Mouse (Mus musculus): ENCODE measurements at regions not wholly inside any gene's neighbourhood (a gene's known extent, or its start where the extent isn't known, plus 50 kb on each side); places are given as distances from the start of the nearest gene placed in this dataset.

DNA sequence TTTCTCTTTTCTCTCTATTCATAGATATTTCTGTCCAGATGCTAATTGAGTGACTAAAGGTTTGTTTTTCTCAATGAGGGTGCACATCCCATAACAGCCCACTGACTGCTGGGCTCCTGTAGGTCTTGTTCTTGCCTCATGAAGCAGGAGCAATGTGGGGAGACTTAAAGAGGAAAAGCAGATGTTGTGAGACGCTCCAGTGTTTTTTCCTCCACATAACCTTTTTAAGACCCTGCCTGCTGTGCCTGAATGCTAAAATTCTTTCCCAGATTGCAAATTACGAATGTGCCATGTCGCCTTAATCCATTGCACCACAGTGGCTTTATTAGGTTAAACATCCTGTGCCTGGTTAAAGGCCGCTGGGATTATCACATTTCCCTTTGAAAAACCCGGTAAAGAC is 165.5 kb upstream of the Zfhx3 start:
- Histone ChIP-seq H3K79me2 (ENCODE audit: control insufficient read depth, insufficient read depth, low read length) (no peaks in the 10 kb centered on the region), H3K27ac (replicated peaks; ENCODE audit: insufficient read depth, low read depth, low read length) (no peak overlapping the region), H3K4me3 (ENCODE audit: insufficient read depth, low read depth, low read length) (no peak overlapping the region), H3K9ac (ENCODE audit: low read depth, low read length) (no peak overlapping the region), H3K4me1 (ENCODE audit: control insufficient read depth, insufficient read depth, low read length) (no peaks in the 10 kb centered on the region), H3K36me3 (ENCODE audit: control insufficient read depth, insufficient read depth, low read length) (no peaks in the 10 kb centered on the region), H3K27me3 (ENCODE audit: control insufficient read depth, insufficient read depth, low read length) (no peaks in the 10 kb centered on the region)
- 37% methylated on average over 5 of the region's 5 CpGs for WGBS
- no peak for TF ChIP-seq CTCF (IDR thresholded peaks at IDR 0.05; ENCODE audit: low read depth, low read length)
- TF ChIP-seq POLR2A (IDR thresholded peaks at IDR 0.05; ENCODE audit: extremely low read depth, insufficient read depth, low read length) = no peak
- no peak for DNase-seq (ENCODE audit: extremely low read depth, low read depth, low spot score)

DNA sequence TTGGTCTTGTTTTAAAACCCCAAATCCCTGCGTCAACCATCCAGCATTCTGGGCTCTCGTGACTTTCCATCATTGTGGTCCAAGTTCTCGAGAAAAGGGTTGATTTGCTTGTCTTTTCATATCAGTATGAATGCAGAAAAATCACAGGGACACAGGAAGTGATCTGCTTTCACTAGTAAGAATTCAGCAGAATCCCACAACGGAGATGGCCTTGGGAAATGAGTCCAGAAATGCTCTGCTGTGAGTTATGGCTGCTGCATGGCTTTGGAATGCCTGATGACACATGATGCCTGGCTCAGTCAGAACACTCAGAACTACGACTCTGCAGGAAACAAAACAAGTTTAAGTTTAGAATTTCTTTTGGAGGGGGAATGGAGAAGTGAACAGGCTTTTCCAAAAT is 156.7 kb upstream of the Zfhx3 start:
- no peaks in the 10 kb centered on the region for H3K36me3 ChIP-seq (ENCODE audit: control insufficient read depth, insufficient read depth, low read length)
- WGBS = 79% methylated on average over 5 of the region's 5 CpGs
- TF ChIP-seq POLR2A (IDR thresholded peaks at IDR 0.05; ENCODE audit: extremely low read depth, insufficient read depth, low read length) = no peak
- no peak for TF ChIP-seq CTCF (IDR thresholded peaks at IDR 0.05; ENCODE audit: low read depth, low read length)
- no peak overlapping the region for H3K27ac ChIP-seq (replicated peaks; ENCODE audit: insufficient read depth, low read depth, low read length)
- H3K27me3 ChIP-seq (ENCODE audit: control insufficient read depth, insufficient read depth, low read length) = no peaks in the 10 kb centered on the region
- H3K9ac ChIP-seq (ENCODE audit: low read depth, low read length) = no peak overlapping the region
- H3K79me2 ChIP-seq (ENCODE audit: control insufficient read depth, insufficient read depth, low read length) = no peaks in the 10 kb centered on the region
- DNase-seq (ENCODE audit: extremely low read depth, low read depth, low spot score) = no peak
- no peak overlapping the region for H3K4me3 ChIP-seq (ENCODE audit: insufficient read depth, low read depth, low read length)
- no peaks in the 10 kb centered on the region for H3K4me1 ChIP-seq (ENCODE audit: control insufficient read depth, insufficient read depth, low read length)

DNA sequence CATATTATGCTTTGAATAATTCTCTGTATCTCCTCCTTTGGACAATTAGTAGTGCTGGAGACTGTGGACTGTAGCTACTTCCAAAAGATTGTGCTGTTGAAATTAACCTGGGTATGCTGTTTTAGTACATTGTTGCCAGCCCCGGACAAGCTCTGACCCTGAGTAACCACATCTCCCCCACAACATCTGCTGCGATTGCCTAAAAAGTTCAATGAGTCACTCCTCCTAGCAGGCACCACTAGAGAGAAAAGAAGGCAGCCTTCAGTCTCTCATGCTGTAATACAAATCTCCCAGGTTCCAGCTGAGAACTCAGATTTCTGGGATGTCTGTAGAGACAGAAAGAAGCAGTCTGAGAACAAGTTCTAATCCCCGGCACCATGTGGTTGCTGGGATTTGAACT is 150.2 kb upstream of the Zfhx3 start:
- DNase-seq (ENCODE audit: extremely low read depth, low read depth, low spot score) = no peak
- no peaks in the 10 kb centered on the region for H3K4me1 ChIP-seq (ENCODE audit: control insufficient read depth, insufficient read depth, low read length)
- H3K79me2 ChIP-seq (ENCODE audit: control insufficient read depth, insufficient read depth, low read length) = no peaks in the 10 kb centered on the region
- H3K36me3 ChIP-seq (ENCODE audit: control insufficient read depth, insufficient read depth, low read length) = no peaks in the 10 kb centered on the region
- TF ChIP-seq POLR2A (IDR thresholded peaks at IDR 0.05; ENCODE audit: extremely low read depth, insufficient read depth, low read length) (no peak), CTCF (IDR thresholded peaks at IDR 0.05; ENCODE audit: low read depth, low read length) (no peak)
- H3K27me3 ChIP-seq (ENCODE audit: control insufficient read depth, insufficient read depth, low read length) = no peaks in the 10 kb centered on the region
- H3K9ac ChIP-seq (ENCODE audit: low read depth, low read length) = no peak overlapping the region
- H3K27ac ChIP-seq (replicated peaks; ENCODE audit: insufficient read depth, low read depth, low read length) = no peak overlapping the region
- WGBS = 85% methylated on average over 3 of the region's 3 CpGs
- H3K4me3 ChIP-seq (ENCODE audit: insufficient read depth, low read depth, low read length) = no peak overlapping the region

DNA sequence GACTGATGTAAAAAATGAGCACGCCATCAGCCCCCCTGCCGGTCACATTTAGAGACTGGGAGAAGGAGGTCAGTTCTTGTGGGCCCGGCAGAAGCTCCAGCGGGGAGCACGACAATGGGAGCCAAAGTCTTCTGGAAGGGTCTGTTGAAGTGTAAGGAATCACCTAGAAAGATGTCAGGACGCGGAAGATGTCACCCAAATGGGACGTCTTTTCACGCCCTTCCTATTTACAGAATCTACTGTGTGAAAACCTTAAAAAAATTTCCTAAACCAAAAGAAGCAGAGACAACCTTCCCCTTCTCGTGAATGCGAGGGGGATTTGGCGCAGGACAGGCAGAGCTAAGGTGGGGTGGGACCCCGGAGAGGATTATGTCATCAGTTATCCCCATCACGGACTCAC is 127.5 kb upstream of the Zfhx3 start:
- Histone ChIP-seq H3K4me1 (ENCODE audit: control insufficient read depth, insufficient read depth, low read length) (no peaks in the 10 kb centered on the region), H3K9ac (ENCODE audit: low read depth, low read length) (no peak overlapping the region), H3K36me3 (ENCODE audit: control insufficient read depth, insufficient read depth, low read length) (no peaks in the 10 kb centered on the region), H3K4me3 (ENCODE audit: insufficient read depth, low read depth, low read length) (no peak overlapping the region), H3K27me3 (ENCODE audit: control insufficient read depth, insufficient read depth, low read length) (no peaks in the 10 kb centered on the region), H3K27ac (replicated peaks; ENCODE audit: insufficient read depth, low read depth, low read length) (no peak overlapping the region), H3K79me2 (ENCODE audit: control insufficient read depth, insufficient read depth, low read length) (no peaks in the 10 kb centered on the region)
- 77% methylated on average over 14 of the region's 14 CpGs for WGBS
- no peak for DNase-seq (ENCODE audit: extremely low read depth, low read depth, low spot score)
- no peak for TF ChIP-seq CTCF (IDR thresholded peaks at IDR 0.05; ENCODE audit: low read depth, low read length)
- TF ChIP-seq POLR2A (IDR thresholded peaks at IDR 0.05; ENCODE audit: extremely low read depth, insufficient read depth, low read length) = no peak

DNA sequence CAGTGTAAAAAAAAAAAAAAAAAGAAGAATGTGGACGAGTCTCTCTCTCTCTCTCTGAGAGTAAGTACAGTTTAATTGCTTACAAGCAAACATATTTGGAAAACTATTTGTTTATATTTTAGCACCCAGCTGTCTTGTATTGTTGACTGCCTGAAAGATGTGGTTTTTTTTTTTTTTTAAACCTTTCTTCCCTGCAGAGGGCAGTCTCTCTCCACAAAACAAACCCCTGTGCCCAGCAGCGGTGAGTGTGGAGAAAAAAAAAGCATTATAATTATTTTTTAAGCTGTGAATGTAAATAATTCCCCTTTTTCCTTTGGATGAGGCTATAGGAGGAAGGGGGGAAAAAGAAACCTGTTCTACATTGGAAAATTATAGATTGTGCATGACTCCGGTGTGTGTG is 126.7 kb upstream of the Zfhx3 start:
- H3K27ac ChIP-seq (replicated peaks; ENCODE audit: insufficient read depth, low read depth, low read length) = no peak overlapping the region
- H3K36me3 ChIP-seq (ENCODE audit: control insufficient read depth, insufficient read depth, low read length) = no peaks in the 10 kb centered on the region
- H3K79me2 ChIP-seq (ENCODE audit: control insufficient read depth, insufficient read depth, low read length) = no peaks in the 10 kb centered on the region
- no peaks in the 10 kb centered on the region for H3K27me3 ChIP-seq (ENCODE audit: control insufficient read depth, insufficient read depth, low read length)
- no peaks in the 10 kb centered on the region for H3K4me1 ChIP-seq (ENCODE audit: control insufficient read depth, insufficient read depth, low read length)
- no peak overlapping the region for H3K4me3 ChIP-seq (ENCODE audit: insufficient read depth, low read depth, low read length)
- 32% methylated on average over 3 of the region's 3 CpGs for WGBS
- DNase-seq (ENCODE audit: extremely low read depth, low read depth, low spot score) = no peak
- no peak overlapping the region for H3K9ac ChIP-seq (ENCODE audit: low read depth, low read length)
- TF ChIP-seq CTCF (IDR thresholded peaks at IDR 0.05; ENCODE audit: low read depth, low read length) (no peak), POLR2A (IDR thresholded peaks at IDR 0.05; ENCODE audit: extremely low read depth, insufficient read depth, low read length) (no peak)

DNA sequence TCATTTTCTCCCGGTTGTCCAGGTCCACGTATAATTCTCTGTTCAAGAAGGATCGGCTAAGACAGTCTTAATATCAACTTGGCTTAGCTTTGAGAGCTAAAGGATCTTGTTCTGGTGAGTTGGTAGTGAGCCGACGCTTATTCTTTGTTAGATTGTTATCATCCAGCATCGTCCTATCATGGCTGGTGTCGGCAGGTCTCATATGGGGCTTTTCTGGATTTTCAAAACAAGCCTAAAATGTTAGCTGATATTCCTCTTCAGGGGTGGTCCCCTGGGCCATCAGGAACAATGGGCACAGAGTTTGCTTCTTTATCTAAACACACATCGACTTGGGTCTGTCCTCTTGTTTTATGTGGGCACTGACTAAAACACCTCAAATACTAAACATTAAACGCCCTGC is 124.6 kb upstream of the Zfhx3 start:
- Histone ChIP-seq H3K4me1 (ENCODE audit: control insufficient read depth, insufficient read depth, low read length) (no peaks in the 10 kb centered on the region), H3K4me3 (ENCODE audit: insufficient read depth, low read depth, low read length) (no peak overlapping the region), H3K79me2 (ENCODE audit: control insufficient read depth, insufficient read depth, low read length) (no peaks in the 10 kb centered on the region), H3K27ac (replicated peaks; ENCODE audit: insufficient read depth, low read depth, low read length) (no peak overlapping the region), H3K9ac (ENCODE audit: low read depth, low read length) (no peak overlapping the region), H3K36me3 (ENCODE audit: control insufficient read depth, insufficient read depth, low read length) (no peaks in the 10 kb centered on the region), H3K27me3 (ENCODE audit: control insufficient read depth, insufficient read depth, low read length) (no peaks in the 10 kb centered on the region)
- no peak for DNase-seq (ENCODE audit: extremely low read depth, low read depth, low spot score)
- TF ChIP-seq CTCF (IDR thresholded peaks at IDR 0.05; ENCODE audit: low read depth, low read length) (no peak), POLR2A (IDR thresholded peaks at IDR 0.05; ENCODE audit: extremely low read depth, insufficient read depth, low read length) (no peak)
- WGBS = 82% methylated on average over 9 of the region's 9 CpGs
